Mouse (Mus musculus): Measurements from ENCODE around the gene Uvrag. TPM values are rescaled to one million over a fixed set of nuclear protein-coding genes. Genes with fewer than 3 reads are reported as not detected.
A peak's percentile ranks its signal among the peaks of the same experiment; 100 is the strongest.
"Not testable (repeated sequence)": the region's sequence is repeated elsewhere in the genome, so short reads cannot be mapped to it uniquely, and the experiment has no call there.

Uvrag gene
- polyA plus RNA-seq, 1 experiment from 2014 or later = 14.5 TPM

DNA sequence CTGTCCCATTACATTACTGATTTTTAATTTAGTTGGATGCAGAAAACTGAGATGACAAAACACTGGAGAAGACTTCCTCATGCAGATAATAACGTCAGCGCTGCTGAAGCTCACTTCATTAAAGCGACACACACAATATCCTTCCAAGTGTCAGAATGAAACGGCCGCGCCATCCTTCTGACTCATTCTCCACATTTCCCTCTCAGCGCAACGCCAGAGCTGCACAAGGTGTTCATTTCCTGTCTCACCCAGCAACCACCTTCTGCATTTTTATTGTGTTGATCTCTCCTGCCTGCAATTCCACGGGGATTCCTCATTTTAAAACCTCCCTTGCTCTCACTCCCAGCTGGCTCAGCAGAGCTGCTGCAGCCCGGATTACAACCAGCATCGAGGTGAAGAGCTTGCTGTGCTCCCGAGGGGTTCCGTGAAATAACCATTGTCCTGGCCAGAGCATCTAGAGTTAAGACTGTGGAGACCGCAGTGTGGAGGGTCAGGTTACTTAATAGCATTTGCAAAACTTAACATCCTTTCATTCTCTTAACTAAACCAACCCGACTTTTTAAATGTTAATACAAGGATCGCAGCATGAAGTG is 172.8 kb downstream of the Uvrag start:
- Histone ChIP-seq H3K9ac (ENCODE audit: low read depth, low read length) (no peak overlapping the region), H3K4me1 (replicated peaks; ENCODE audit: control insufficient read depth, insufficient read depth, low read length) (peaks cover under 1% of the 10 kb centered on the region), H3K4me3 (ENCODE audit: low read depth, low read length) (no peak overlapping the region), H3K36me3 (ENCODE audit: control insufficient read depth, insufficient read depth, low read length) (no peaks in the 10 kb centered on the region; the same call in 1 of the 2 replicates), H3K9me3 (ENCODE audit: control insufficient read depth, low read length) (no peaks in the 10 kb centered on the region), H3K27ac (ENCODE audit: low read depth, low read length) (no peak overlapping the region), H3K4me2 (no peak overlapping the region; the same call in 1 of the 2 replicates), H3K27me3 (replicated peaks; ENCODE audit: control insufficient read depth, insufficient read depth, low read length) (no peaks in the 10 kb centered on the region)
- ATAC-seq (replicated peaks; ENCODE audit: low FRiP score) (no peak), DNase-seq (ENCODE audit: low spot score) (no peak)
- 52% methylated on average over 16 of the region's 16 CpGs for WGBS

DNA sequence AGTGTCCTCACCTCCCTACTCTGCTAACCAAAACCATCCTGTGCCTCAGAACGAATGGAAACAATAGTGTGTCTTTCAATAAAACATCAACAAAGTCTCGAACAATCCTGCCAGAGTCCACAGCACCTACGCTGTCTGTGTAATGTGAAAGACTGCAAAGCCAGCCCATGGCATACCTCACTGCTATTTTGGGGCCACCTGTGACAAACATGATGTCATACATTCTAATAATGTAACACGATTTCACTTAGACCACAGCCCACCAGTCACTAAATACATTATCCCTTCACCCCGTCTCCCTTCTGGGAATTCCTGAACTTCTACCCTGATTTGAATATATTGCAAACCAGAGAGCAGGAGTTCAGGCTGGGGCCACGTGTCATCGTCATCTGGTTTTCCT is 173.3 kb downstream of the Uvrag start:
- Histone ChIP-seq H3K27me3 (replicated peaks; ENCODE audit: control insufficient read depth, insufficient read depth, low read length) (no peaks in the 10 kb centered on the region), H3K27ac (ENCODE audit: low read depth, low read length) (no peak overlapping the region), H3K4me1 (replicated peaks; ENCODE audit: control insufficient read depth, insufficient read depth, low read length) (peaks cover 5% of the 10 kb centered on the region), H3K9me3 (ENCODE audit: control insufficient read depth, low read length) (no peaks in the 10 kb centered on the region), H3K36me3 (ENCODE audit: control insufficient read depth, insufficient read depth, low read length) (no peaks in the 10 kb centered on the region; the same call in 1 of the 2 replicates), H3K4me3 (ENCODE audit: low read depth, low read length) (no peak overlapping the region), H3K9ac (ENCODE audit: low read depth, low read length) (no peak overlapping the region), H3K4me2 (no peak overlapping the region)
- WGBS = 79% methylated on average over 7 of the region's 7 CpGs
- DNase-seq (ENCODE audit: low spot score) = no peak
- no peak for ATAC-seq (replicated peaks; ENCODE audit: low FRiP score)

DNA sequence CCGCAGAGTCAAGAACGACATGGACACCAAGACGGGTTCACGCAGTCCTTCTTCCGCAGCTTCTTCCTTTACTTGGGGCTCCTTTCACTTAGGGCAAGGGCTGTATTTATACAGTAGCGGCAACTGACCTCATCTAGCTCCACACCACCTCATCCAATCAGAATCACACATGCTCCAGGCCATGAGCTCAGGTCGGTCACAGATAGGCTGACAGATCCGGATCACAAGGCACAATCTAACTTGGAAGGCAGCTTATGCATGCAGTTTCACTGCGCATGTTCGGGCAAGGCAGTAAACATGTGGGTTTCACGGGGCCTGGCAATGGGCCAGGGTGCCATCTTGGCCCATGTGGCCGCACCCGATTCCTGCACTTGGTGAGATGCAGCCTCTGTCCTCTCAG is 177.4 kb downstream of the Uvrag start:
- H3K27me3 ChIP-seq (replicated peaks; ENCODE audit: control insufficient read depth, insufficient read depth, low read length); H3K9ac ChIP-seq (ENCODE audit: low read depth, low read length); H3K4me3 ChIP-seq (ENCODE audit: low read depth, low read length); H3K9me3 ChIP-seq (ENCODE audit: control insufficient read depth, low read length); H3K27ac ChIP-seq (ENCODE audit: low read depth, low read length); H3K4me1 ChIP-seq (replicated peaks; ENCODE audit: control insufficient read depth, insufficient read depth, low read length); ATAC-seq (replicated peaks; ENCODE audit: low FRiP score); H3K36me3 ChIP-seq (ENCODE audit: control insufficient read depth, insufficient read depth, low read length); DNase-seq (ENCODE audit: low spot score); H3K4me2 ChIP-seq: not testable (repeated sequence)
- WGBS = 89% methylated on average over 13 of the region's 13 CpGs

DNA sequence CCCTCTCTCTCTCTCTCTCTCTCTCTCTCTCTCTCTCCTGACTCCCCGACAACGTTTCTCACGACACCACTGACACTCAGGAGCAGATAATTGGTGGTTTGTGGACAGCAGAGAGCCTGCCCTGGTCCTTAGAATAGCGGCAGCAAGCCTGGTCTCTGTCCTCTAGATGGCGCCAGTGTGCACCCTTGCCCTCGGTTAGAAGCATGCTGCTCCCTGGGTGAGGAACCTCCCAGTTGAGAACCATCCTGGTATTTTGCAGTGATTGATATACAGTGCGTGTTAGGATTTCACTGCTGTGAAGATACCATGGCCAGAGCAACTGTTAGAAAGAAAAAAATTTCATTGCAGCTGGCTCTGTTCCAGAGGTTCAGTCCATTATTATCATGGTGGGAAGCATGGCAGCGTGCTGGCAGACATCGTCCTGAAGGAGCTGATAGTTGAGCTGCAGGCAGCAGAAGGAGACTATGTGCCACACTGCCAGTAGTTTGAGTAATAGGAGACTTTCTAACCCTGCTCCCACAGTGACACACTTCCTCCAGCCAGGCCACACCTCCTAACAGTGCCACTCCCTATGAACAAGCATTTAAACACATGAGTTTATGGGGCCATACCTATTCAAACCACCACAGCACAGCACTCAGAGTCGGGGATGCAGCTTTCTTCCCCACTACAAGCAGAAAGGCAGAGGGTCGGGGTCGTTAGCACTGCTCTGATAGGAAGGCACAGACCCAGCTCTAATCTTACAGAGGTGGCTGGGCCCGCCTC is 178.2 kb downstream of the Uvrag start:
- Histone ChIP-seq H3K27me3 (replicated peaks; ENCODE audit: control insufficient read depth, insufficient read depth, low read length) (no peaks in the 10 kb centered on the region), H3K36me3 (ENCODE audit: control insufficient read depth, insufficient read depth, low read length) (no peaks in the 10 kb centered on the region), H3K4me1 (replicated peaks; ENCODE audit: control insufficient read depth, insufficient read depth, low read length) (peaks cover 5% of the 10 kb centered on the region; the same call in 1 of the 2 replicates), H3K27ac (ENCODE audit: low read depth, low read length) (no peak overlapping the region), H3K9me3 (ENCODE audit: control insufficient read depth, low read length) (no peaks in the 10 kb centered on the region), H3K4me3 (ENCODE audit: low read depth, low read length) (no peak overlapping the region), H3K9ac (ENCODE audit: low read depth, low read length) (no peak overlapping the region), H3K4me2 (no peak overlapping the region)
- no peak for DNase-seq (ENCODE audit: low spot score)
- WGBS = 34% methylated on average over 12 of the region's 13 CpGs
- ATAC-seq (replicated peaks; ENCODE audit: low FRiP score) = peak; percentile 67

- DNase-seq (ENCODE audit: low spot score) (no peak), ATAC-seq (replicated peaks; ENCODE audit: low FRiP score) (no peak)
- no peak overlapping the region for H3K4me3 ChIP-seq (ENCODE audit: low read depth, low read length)
- peaks cover 5% of the 10 kb centered on the region; the same call in 1 of the 2 replicates for H3K4me1 ChIP-seq (replicated peaks; ENCODE audit: control insufficient read depth, insufficient read depth, low read length)
- no peaks in the 10 kb centered on the region for H3K36me3 ChIP-seq (ENCODE audit: control insufficient read depth, insufficient read depth, low read length)
- no peak overlapping the region for H3K9ac ChIP-seq (ENCODE audit: low read depth, low read length)
- H3K4me2 ChIP-seq = no peak overlapping the region
- no peak overlapping the region for H3K27ac ChIP-seq (ENCODE audit: low read depth, low read length)
- H3K27me3 ChIP-seq (replicated peaks; ENCODE audit: control insufficient read depth, insufficient read depth, low read length) = no peaks in the 10 kb centered on the region
- 75% methylated on average over 11 of the region's 11 CpGs for WGBS
- H3K9me3 ChIP-seq (ENCODE audit: control insufficient read depth, low read length) = no peaks in the 10 kb centered on the region
These were observed 178.9 kb downstream of the Uvrag start for GRCm38 (mm10) chr7:98962074-98962473.

- no peak for DNase-seq (ENCODE audit: low spot score)
- no peak overlapping the region for H3K9ac ChIP-seq (ENCODE audit: low read depth, low read length)
- 91% methylated on average over 8 of the region's 8 CpGs for WGBS
- peaks cover 5% of the 10 kb centered on the region; the same call in 1 of the 2 replicates for H3K4me1 ChIP-seq (replicated peaks; ENCODE audit: control insufficient read depth, insufficient read depth, low read length)
- ATAC-seq (replicated peaks; ENCODE audit: low FRiP score) = no peak
- no peaks in the 10 kb centered on the region for H3K9me3 ChIP-seq (ENCODE audit: control insufficient read depth, low read length)
- no peaks in the 10 kb centered on the region for H3K27me3 ChIP-seq (replicated peaks; ENCODE audit: control insufficient read depth, insufficient read depth, low read length)
- no peak overlapping the region for H3K4me3 ChIP-seq (ENCODE audit: low read depth, low read length)
- no peak overlapping the region for H3K4me2 ChIP-seq
- no peaks in the 10 kb centered on the region for H3K36me3 ChIP-seq (ENCODE audit: control insufficient read depth, insufficient read depth, low read length)
- H3K27ac ChIP-seq (ENCODE audit: low read depth, low read length) = no peak overlapping the region
These were observed 180.7 kb downstream of the Uvrag start for GRCm38 (mm10) chr7:98960274-98960673.

GRCm38 (mm10) chr7:98959246-98959645 is 181.7 kb downstream of the Uvrag start:
- Histone ChIP-seq H3K4me2 (no peak overlapping the region), H3K27me3 (replicated peaks; ENCODE audit: control insufficient read depth, insufficient read depth, low read length) (no peaks in the 10 kb centered on the region), H3K4me1 (replicated peaks; ENCODE audit: control insufficient read depth, insufficient read depth, low read length) (peaks cover 5% of the 10 kb centered on the region; the same call in 1 of the 2 replicates), H3K27ac (ENCODE audit: low read depth, low read length) (no peak overlapping the region), H3K4me3 (ENCODE audit: low read depth, low read length) (no peak overlapping the region), H3K9me3 (ENCODE audit: control insufficient read depth, low read length) (no peaks in the 10 kb centered on the region), H3K36me3 (ENCODE audit: control insufficient read depth, insufficient read depth, low read length) (no peaks in the 10 kb centered on the region), H3K9ac (ENCODE audit: low read depth, low read length) (no peak overlapping the region)
- ATAC-seq (replicated peaks; ENCODE audit: low FRiP score) (no peak), DNase-seq (ENCODE audit: low spot score) (no peak)
- 82% methylated on average over 5 of the region's 5 CpGs for WGBS

DNA sequence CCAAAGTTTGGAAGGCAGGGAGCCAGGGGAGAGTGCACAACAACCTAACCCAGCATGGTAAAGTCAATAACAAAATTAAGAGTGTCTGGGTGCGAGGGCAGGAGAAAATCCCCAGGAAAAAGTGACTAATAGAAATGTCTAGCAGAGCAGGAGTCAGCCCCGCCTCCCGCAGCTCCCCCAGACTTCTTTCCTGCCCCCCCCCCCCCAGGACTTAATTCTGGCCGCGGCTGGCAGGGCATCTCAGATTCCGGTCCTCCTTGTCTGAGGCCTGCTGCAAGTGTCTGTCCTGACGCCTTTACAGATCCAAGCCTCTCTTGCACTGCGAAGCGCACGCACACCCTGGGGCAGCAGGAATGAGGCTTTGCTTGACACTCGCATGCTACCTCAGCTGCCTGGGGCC is 182.8 kb downstream of the Uvrag start:
- H3K27ac ChIP-seq (ENCODE audit: low read depth, low read length) = no peak overlapping the region
- H3K4me3 ChIP-seq (ENCODE audit: low read depth, low read length) = no peak overlapping the region
- H3K4me1 ChIP-seq (replicated peaks; ENCODE audit: control insufficient read depth, insufficient read depth, low read length) = peaks cover 5% of the 10 kb centered on the region; the same call in 1 of the 2 replicates
- ATAC-seq (replicated peaks; ENCODE audit: low FRiP score) (no peak), DNase-seq (ENCODE audit: low spot score) (no peak)
- H3K9ac ChIP-seq (ENCODE audit: low read depth, low read length) = no peak overlapping the region
- WGBS = 48% methylated on average over 11 of the region's 11 CpGs
- H3K9me3 ChIP-seq (ENCODE audit: control insufficient read depth, low read length) = no peaks in the 10 kb centered on the region
- H3K4me2 ChIP-seq = no peak overlapping the region
- no peaks in the 10 kb centered on the region for H3K27me3 ChIP-seq (replicated peaks; ENCODE audit: control insufficient read depth, insufficient read depth, low read length)
- no peaks in the 10 kb centered on the region for H3K36me3 ChIP-seq (ENCODE audit: control insufficient read depth, insufficient read depth, low read length)
